Mouse (Mus musculus): ENCODE data around the gene Crtc1. TPM values are rescaled to one million over a fixed set of nuclear protein-coding genes. Genes with fewer than 3 reads are reported as not detected.

Gene Crtc1
- 7.8 and 9.3 TPM in 2 replicates for total RNA-seq (2015)
- 2.7 and 6.6 TPM in 2 replicates for total RNA-seq (2017)

GRCm38 (mm10) chr8:70439055-70439847 is at the start of gene Crtc1:
TSS of gene Crtc1 (minus strand) at chr8:70439579.
- ATAC-seq (replicated peaks; ENCODE audit: poor library complexity), result peak; percentile 96

- no peak for ATAC-seq (replicated peaks; ENCODE audit: poor library complexity)
Observed at GRCm38 (mm10) chr8:70488931-70489470, 49.6 kb upstream of the Crtc1 start.

GRCm38 (mm10) chr8:70487993-70488796 is 48.8 kb upstream of the Crtc1 start:
- peak; percentile 29; the same call in 1 of the 2 replicates for ATAC-seq (replicated peaks; ENCODE audit: poor library complexity)

GRCm38 (mm10) chr8:70486941-70487520 is 47.7 kb upstream of the Crtc1 start, which contains the start of gene Tmem59l:
TSS of gene Tmem59l (minus strand) at chr8:70487358.
- no peak for ATAC-seq (replicated peaks; ENCODE audit: poor library complexity)

- no peak for ATAC-seq (replicated peaks; ENCODE audit: poor library complexity)
Observed at GRCm38 (mm10) chr8:70486191-70486681, 46.9 kb upstream of the Crtc1 start.

GRCm38 (mm10) chr8:70482943-70483342 is 43.6 kb upstream of the Crtc1 start:
- ATAC-seq (replicated peaks; ENCODE audit: poor library complexity), result no peak

GRCm38 (mm10) chr8:70481908-70482307 is 42.5 kb upstream of the Crtc1 start:
- ATAC-seq (replicated peaks; ENCODE audit: poor library complexity), result no peak

- peak; percentile 53 for ATAC-seq (replicated peaks; ENCODE audit: poor library complexity)
Observed at GRCm38 (mm10) chr8:70477269-70477982, 38.0 kb upstream of the Crtc1 start.

GRCm38 (mm10) chr8:70476333-70477268 is 37.2 kb upstream of the Crtc1 start, which contains the start of gene Klhl26:
TSS of gene Klhl26 (minus strand) at chr8:70476968.
- ATAC-seq (replicated peaks; ENCODE audit: poor library complexity), result peak; percentile 93

GRCm38 (mm10) chr8:70471856-70472255 is 32.5 kb upstream of the Crtc1 start:
- ATAC-seq (replicated peaks; ENCODE audit: poor library complexity), result no peak

GRCm38 (mm10) chr8:70469938-70470337 is 30.6 kb upstream of the Crtc1 start:
- ATAC-seq (replicated peaks; ENCODE audit: poor library complexity), result no peak

GRCm38 (mm10) chr8:70469295-70469916 is 30.0 kb upstream of the Crtc1 start:
- ATAC-seq (replicated peaks; ENCODE audit: poor library complexity), result peak; percentile 17

- no peak for ATAC-seq (replicated peaks; ENCODE audit: poor library complexity)
Observed at GRCm38 (mm10) chr8:70468733-70469132, 29.4 kb upstream of the Crtc1 start.

GRCm38 (mm10) chr8:70467907-70468306 is 28.5 kb upstream of the Crtc1 start:
- ATAC-seq (replicated peaks; ENCODE audit: poor library complexity), result no peak

GRCm38 (mm10) chr8:70467229-70467725 is 27.9 kb upstream of the Crtc1 start:
- no peak for ATAC-seq (replicated peaks; ENCODE audit: poor library complexity)

GRCm38 (mm10) chr8:70466771-70467170 is 27.4 kb upstream of the Crtc1 start:
- ATAC-seq (replicated peaks; ENCODE audit: poor library complexity), result no peak

GRCm38 (mm10) chr8:70466305-70466704 is 26.9 kb upstream of the Crtc1 start:
- no peak for ATAC-seq (replicated peaks; ENCODE audit: poor library complexity)

GRCm38 (mm10) chr8:70465701-70466100 is 26.3 kb upstream of the Crtc1 start:
- ATAC-seq (replicated peaks; ENCODE audit: poor library complexity), result no peak
